Mouse (Mus musculus) CH12.LX (cell line): ENCODE measurements around the gene Ppig. TPM values are rescaled to one million over a fixed set of nuclear protein-coding genes. Genes with fewer than 3 reads are reported as not detected.

ENCODE experiments used
- DNase-seq: peaks from one replicate; pipeline ENCODE4 v3.0.0-alpha.2; 2013; ENCODE audit errors: extremely low read depth
- H3K27ac ChIP-seq: 2 replicates; pipeline ENCODE4 v1.5.1; 2012; ENCODE audit warnings: low read depth, mild to moderate bottlenecking, control low read depth, moderate library complexity; ENCODE audit not compliant: insufficient read depth
- H3K27me3 ChIP-seq: replicated peaks from 2 replicates; pipeline ENCODE3; 2012; ENCODE audit warnings: inconsistent platforms
- H3K36me3 ChIP-seq, 2 experiments: replicated peaks in 1 of 2; 2 replicates each; pipeline versions ENCODE3 to v1.6.1; 2012; ENCODE audit warnings: inconsistent platforms in 1 of 2, low read length in 1 of 2, mild to moderate bottlenecking in 1 of 2, mixed read lengths in 1 of 2, moderate library complexity in 1 of 2; ENCODE audit not compliant: control insufficient read depth in 1 of 2, insufficient read depth in 1 of 2
- H3K4me1 ChIP-seq, 2 experiments: 2 replicates each; pipeline ENCODE4 v1.6.1; 2012; ENCODE audit warnings: inconsistent platforms in 1 of 2, moderate library complexity in 1 of 2; ENCODE audit not compliant: insufficient read depth in 2 of 2, control insufficient read depth in 1 of 2
- H3K4me2 ChIP-seq: 2 replicates; pipeline ENCODE4 v1.6.1; 2012; ENCODE audit warnings: low read depth, mild to moderate bottlenecking, control low read depth; ENCODE audit not compliant: poor library complexity, insufficient read depth, severe bottlenecking
- H3K4me3 ChIP-seq, 3 experiments: fragments of 150-350 bp in 1 of 3; sonication (generic) in 1 of 3; replicated peaks in 1 of 3; 2 replicates each; pipeline versions ENCODE3 to v1.5.1; 2011 to 2012; ENCODE audit warnings: low read depth in 2 of 3, low read length in 2 of 3, mild to moderate bottlenecking in 2 of 3, moderate library complexity in 2 of 3, control low read depth in 1 of 3, improper control_type of control experiment in 1 of 3, inconsistent platforms in 1 of 3, mixed read lengths in 1 of 3; ENCODE audit not compliant: poor library complexity in 1 of 3
- H3K79me2 ChIP-seq: replicated peaks from 2 replicates; pipeline ENCODE4 v1.6.1; 2012; ENCODE audit warnings: mild to moderate bottlenecking, moderate library complexity; ENCODE audit not compliant: control insufficient read depth, poor library complexity, insufficient read depth, severe bottlenecking; ENCODE audit errors: extremely low read depth
- H3K9ac ChIP-seq: 2 replicates; pipeline ENCODE4 v1.6.1; 2012; ENCODE audit warnings: low read depth, mild to moderate bottlenecking, control low read depth, moderate library complexity; ENCODE audit not compliant: insufficient read depth
- H3K9me3 ChIP-seq: replicated peaks from 2 replicates; pipeline ENCODE3; 2012; ENCODE audit warnings: low read length, inconsistent platforms, mixed read lengths
- CHD1 ChIP-seq: IDR thresholded peaks from 2 replicates; pipeline ENCODE4 v1.6.1; 2012; ENCODE audit warnings: low read depth, low read length, improper control_type of control experiment, inconsistent platforms
- EP300 ChIP-seq: IDR thresholded peaks from 2 replicates; pipeline ENCODE4 v1.6.1; 2011; ENCODE audit warnings: low read length, improper control_type of control experiment
- HCFC1 ChIP-seq: IDR thresholded peaks from 2 replicates; pipeline ENCODE4 v1.6.1; 2012; ENCODE audit warnings: low read depth, mild to moderate bottlenecking, inconsistent platforms, low read length, improper control_type of control experiment
- IRF4 ChIP-seq: IDR thresholded peaks from 2 replicates; pipeline ENCODE4 v1.6.1; 2014; ENCODE audit warnings: low read depth, mild to moderate bottlenecking, inconsistent platforms, low read length, improper control_type of control experiment
- MAX ChIP-seq: IDR thresholded peaks from 2 replicates; pipeline ENCODE4 v1.6.1; 2011; ENCODE audit warnings: low read length, improper control_type of control experiment
- TCF12 ChIP-seq: IDR thresholded peaks from 2 replicates; pipeline ENCODE4 v1.6.1; 2014; ENCODE audit warnings: low read depth, mild to moderate bottlenecking, inconsistent platforms, low read length, improper control_type of control experiment
- USF2 ChIP-seq: conservative IDR thresholded peaks from 2 replicates; pipeline ENCODE4 v1.6.1; 2011; ENCODE audit warnings: low read depth, low read length, improper control_type of control experiment
- dilution Hi-C: fragments of 300-500 bp; cut with MboI; formaldehyde crosslinking; loops from 2 replicates; pipeline ENCODE4 v1.14.3; 2020; ENCODE audit warnings: low sequenced_read_pairs; ENCODE audit not compliant: extremely low pct_unique_long_range_greater_than_20kb, extremely low pct_ligation_motif_present
- in situ Hi-C: fragments of 300-500 bp; cut with MboI; formaldehyde crosslinking; loops from 3 replicates; pipeline ENCODE4 v1.14.3; 2019; ENCODE audit warnings: low sequenced_read_pairs, low pct_ligation_motif_present, low pct_unique_long_range_greater_than_20kb, mixed read lengths
- polyA plus RNA-seq: library from polyadenylated mRNA; unstranded; fragments of >175 nt; gene quantifications from 2 replicates; pipeline ENCODE4 v1.2.1, GENCODE M21; 2012; ENCODE audit warnings: low read depth; ENCODE audit not compliant: insufficient read length
- total RNA-seq, 2 experiments: library from RNA; depleted of rRNA; stranded (reverse); fragments of 300-350 nt in 1 of 2; fragments of >200 nt in 1 of 2; gene quantifications; 2 replicates each; pipeline ENCODE4 v1.2.3; 2012 to 2014

The Ppig gene
- total RNA-seq (2012; rRNA removed) (10.3 and 11.5 TPM in 2 replicates), total RNA-seq (2014; rRNA removed) (12.0 and 12.9 TPM in 2 replicates), polyA plus RNA-seq (168 and 180 TPM in 2 replicates)

- Histone ChIP-seq H3K9me3 (no peaks in the 10 kb centered on the region), H3K9ac (peak within 1 kb of the TSS; percentile 94), H3K4me3 (peak within 1 kb of the TSS; percentile 77 to 99 (median 80)), H3K36me3 (peaks cover 0 to 3% of the 10 kb centered on the region in 2 experiments), H3K4me1 (peaks cover 0 to 24% of the 10 kb centered on the region in 2 experiments; a peak in 2 of 4 replicates), H3K27ac (peak within 1 kb of the TSS; percentile 66), H3K79me2 (peaks cover 33% of the 10 kb centered on the region), H3K27me3 (peaks cover 2% of the 10 kb centered on the region), H3K4me2 (peak within 1 kb of the TSS; percentile 98)
- TF ChIP-seq IRF4 (no peak), EP300 (0 out of 2 replicates have a peak, but pooled peaks have one; percentile 16), TCF12 (no peak)
- in situ Hi-C loops, result no loop called here
- dilution Hi-C loops, result no loop called here
- no peak for DNase-seq
Measured at GRCm38 (mm10) chr2:69722273-69722649, at the start of gene Ppig. Gene Ppig, plus strand, starts transcription at chr2:69722545.

GRCm38 (mm10) chr2:69673723-69674122 lies 48.6 kb upstream of the Ppig start:
- H3K27ac ChIP-seq, result no peak overlapping the region
- no peaks in the 10 kb centered on the region for H3K79me2 ChIP-seq
- TF ChIP-seq MAX, result no peak
- TF ChIP-seq, all 38 proteins: peak for 0
- H3K9ac ChIP-seq, result no peak overlapping the region
- no peak overlapping the region for H3K4me2 ChIP-seq
- in situ Hi-C loops, result no loop called here
- DNase-seq, result no peak
- H3K27me3 ChIP-seq, result no peaks in the 10 kb centered on the region
- dilution Hi-C loops, result no loop called here
- H3K4me3 ChIP-seq, result no peak overlapping the region
- H3K36me3 ChIP-seq, result no peaks in the 10 kb centered on the region
- H3K4me1 ChIP-seq, result peaks cover 2 to 22% of the 10 kb centered on the region in 2 experiments; a peak in 2 of 4 replicates
- H3K9me3 ChIP-seq, result no peaks in the 10 kb centered on the region

GRCm38 (mm10) chr2:69675266-69675665 lies 47.1 kb upstream of the Ppig start:
- in situ Hi-C loops, result no loop called here
- Histone ChIP-seq H3K4me3 (no peak overlapping the region), H3K4me1 (0 out of 4 replicates have a peak, but pooled peaks cover 2 to 11% of the 10 kb centered on the region in 2 experiments), H3K79me2 (no peaks in the 10 kb centered on the region), H3K27me3 (no peaks in the 10 kb centered on the region), H3K9ac (no peak overlapping the region), H3K27ac (no peak overlapping the region), H3K9me3 (no peaks in the 10 kb centered on the region), H3K4me2 (no peak overlapping the region), H3K36me3 (no peaks in the 10 kb centered on the region)
- no peak for DNase-seq
- TF ChIP-seq CHD1, result no peak
- TF ChIP-seq HCFC1, result no peak
- TF ChIP-seq USF2, result no peak
- dilution Hi-C loops, result no loop called here
